Mouse (Mus musculus) lung, adult 10 weeks (tissue): ENCODE results near the gene Socs4. TPM values are rescaled to one million over a fixed set of nuclear protein-coding genes. Genes with fewer than 3 reads are reported as not detected.

Experiments
- polyA plus RNA-seq: library from polyadenylated mRNA; stranded (reverse); fragments of 350-450 nt; fragmentation: Illumina TruSeq; extraction: RNeasy Lipid Tissue Mini Kit (QIAGEN cat#74804); gene quantifications from one replicate; pipeline ENCODE4 v1.2.3, GENCODE M21; 2014; ENCODE audit warnings: low read depth, low replicate concordance; ENCODE audit not compliant: insufficient read depth

Socs4 gene
- 6.7 TPM for polyA plus RNA-seq

DNA sequence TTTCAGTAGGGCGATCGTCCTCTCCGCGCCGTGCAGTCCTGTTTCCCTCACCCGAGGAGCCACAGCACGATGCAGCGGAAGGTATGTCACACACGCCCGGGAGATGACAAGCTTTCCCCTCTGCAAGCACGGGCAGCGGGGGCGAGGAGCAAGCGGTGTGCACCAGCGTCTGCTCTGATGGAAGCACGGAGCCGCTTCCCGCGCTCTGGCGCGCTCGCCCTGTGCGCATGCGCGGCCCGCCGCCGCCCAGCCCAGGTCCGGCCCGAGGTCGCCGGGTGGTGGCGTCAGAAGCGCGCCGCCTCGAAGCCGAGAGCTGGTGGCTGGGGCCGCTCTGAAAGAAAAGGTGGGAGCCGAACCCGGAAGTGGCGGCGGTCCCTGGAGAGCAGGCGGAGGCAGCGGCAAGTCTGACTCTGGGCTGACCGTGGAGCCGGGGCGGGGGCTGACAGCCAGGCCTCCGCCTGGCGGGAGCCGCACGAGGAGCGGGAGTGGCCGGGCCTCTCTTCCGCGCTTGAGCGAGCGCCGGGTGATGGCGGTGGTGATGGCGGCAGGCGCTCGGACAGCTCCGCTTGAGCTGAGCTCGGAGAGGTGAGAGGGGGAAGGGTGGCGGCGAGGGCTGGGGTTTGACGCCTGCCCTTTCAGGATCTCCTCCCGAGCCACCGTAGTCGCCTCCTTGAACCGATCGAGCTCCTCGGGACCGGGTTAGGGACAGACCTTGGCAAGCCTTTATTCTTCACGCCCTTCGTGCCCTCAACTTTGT lies at the start of gene Socs4, which contains the start of gene Wdhd1:
Gene Socs4, plus strand, starts transcription at position 295 of the 757 bp plus-strand sequence.
Gene Wdhd1, minus strand, starts transcription at position 221 of the 757 bp plus-strand sequence.

DNA sequence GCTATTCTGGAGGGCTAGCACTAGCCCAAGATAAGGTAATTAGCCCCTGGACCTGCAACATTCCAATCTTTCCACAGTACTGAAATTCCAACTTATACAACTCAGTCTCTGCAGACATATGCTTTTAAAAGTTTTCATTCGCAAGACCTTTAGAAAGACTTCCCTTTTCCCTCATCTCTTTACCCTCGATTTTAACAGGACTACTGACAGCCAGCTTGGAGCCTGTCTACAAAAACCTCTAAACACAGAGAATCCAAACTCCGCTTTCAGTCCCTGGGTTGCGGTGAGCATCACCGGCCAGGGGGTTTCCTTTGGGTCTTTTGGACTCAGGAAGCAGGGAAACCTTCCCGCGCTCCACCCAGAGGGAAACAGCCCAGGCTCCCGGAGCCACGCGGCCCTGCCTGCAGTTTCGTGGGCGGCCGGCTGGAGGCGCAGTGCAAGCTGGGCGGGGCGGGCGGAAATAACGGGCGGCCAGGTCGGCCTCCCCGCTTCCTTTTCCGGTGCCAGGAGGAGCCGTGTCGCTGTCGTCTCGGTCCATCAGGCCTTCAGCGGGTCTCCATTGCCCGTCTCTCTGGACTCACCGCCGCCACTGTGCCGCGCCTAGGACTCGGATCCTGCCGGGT lies 21.2 kb downstream of the Socs4 start, which contains the start of gene Mapk1ip1l:
Gene Mapk1ip1l, plus strand, starts transcription at position 482 of the 623 bp plus-strand sequence.

Other genes with a start within 250 kb of the Socs4 start
- 8.8 TPM for gene Gch1, start 87.5 kb upstream of the Socs4 start, polyA plus RNA-seq
- 1.4 TPM for gene Wdhd1, start 74 bp upstream of the Socs4 start, polyA plus RNA-seq
- 18.8 TPM for gene Mapk1ip1l, start 21.3 kb downstream of the Socs4 start, polyA plus RNA-seq
- 237 TPM for gene Lgals3, start 90.8 kb downstream of the Socs4 start, polyA plus RNA-seq
- gene Dlgap5, start 141.5 kb downstream of the Socs4 start, polyA plus RNA-seq, result 0.25 TPM
- gene Fbxo34, start 173.5 kb downstream of the Socs4 start, polyA plus RNA-seq, result 6.4 TPM